ENCODE assay signal across 21 mouse cellular contexts in the genomic region with DNA sequence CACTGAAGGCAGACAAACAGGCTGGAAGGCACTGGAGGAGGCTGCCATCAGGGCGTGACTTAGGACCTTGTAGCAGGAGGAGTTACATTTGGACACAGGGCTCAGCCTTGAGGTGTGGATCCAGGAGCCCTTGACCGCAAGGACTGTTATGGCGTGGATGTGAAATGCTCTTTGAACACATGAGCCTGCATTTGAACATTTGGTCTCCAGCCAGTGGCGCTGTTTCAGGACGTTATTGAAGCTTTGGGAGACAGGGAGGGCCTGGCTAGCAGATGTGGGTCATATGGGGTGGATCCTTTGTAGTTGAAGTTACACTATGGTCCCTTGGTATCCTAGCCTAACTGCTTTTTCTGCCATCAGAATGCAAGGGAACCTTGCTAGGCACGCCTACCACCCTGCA.
A peak's percentile ranks its signal among the peaks of the same experiment; 100 is the strongest.
DNase-seq lines count a peak whose midpoint lies in the region; ATAC-seq and TF ChIP-seq lines count a peak whose summit lies in the region.
"Had no signal": no experiment of that assay in that cellular context is flagged by ENCODE, and none has a peak within 500 bp of the region (broad histone marks: within the 10 kb centered on the region; RNA-seq: fewer than 3 reads in every experiment).

No protein-coding gene starts in this region.

- no peak overlapping the region for H3K4me3 ChIP-seq in lung, embryonic 15.5 days
- no peak overlapping the region for H3K4me3 ChIP-seq in lung, postnatal 0 days (ENCODE audit: low read depth, low read length)
- H3K4me3 ChIP-seq: hindbrain, embryonic 15.5 days; megakaryocyte, embryonic 14.5 days; neural tube, embryonic 13.5 days; stomach, embryonic 15.5 days had no signal

- H3K4me2 ChIP-seq in lung, embryonic 15.5 days = no peak overlapping the region
- H3K4me2 ChIP-seq in lung, postnatal 0 days (replicated peaks; ENCODE audit: low read depth, low read length) = no peak overlapping the region
- H3K4me2 ChIP-seq: heart, embryonic 11.5 days; hindbrain, embryonic 15.5 days; neural tube, embryonic 13.5 days; stomach, embryonic 15.5 days had no signal

- H3K27ac ChIP-seq in lung, embryonic 15.5 days = 0 out of 2 replicates have a peak overlapping the region, but pooled peaks have one; percentile 3
- H3K27ac ChIP-seq in lung, postnatal 0 days (ENCODE audit: low read length) = no peak overlapping the region
- H3K27ac ChIP-seq: hindbrain, embryonic 15.5 days; neural tube, embryonic 13.5 days had no signal

- peak; percentile 36 for DNase-seq in gastrocnemius, postnatal 14 days
- no peak for DNase-seq in gastrocnemius, adult 8-10 months (ENCODE audit: low spot score in 2 of 2)
- no peak for DNase-seq in lung, postnatal 0 days (ENCODE audit: low spot score)
- DNase-seq in adrenal gland, postnatal 10 days = peak; percentile 46
- DNase-seq in adrenal gland, postnatal 36 days = peak; percentile 34 to 36
- no peak for DNase-seq in thymus, postnatal 25 days
- DNase-seq: cerebellum, adult 2 months; cerebellum, postnatal 36 days; heart, postnatal 36 days; kidney, adult 11 months; liver; midbrain, embryonic 14.5 days; right cerebral cortex, postnatal 25 days had no signal

- H3K4me1 ChIP-seq in lung, embryonic 15.5 days = peaks cover 10% of the 10 kb centered on the region; the same call in 1 of the 2 replicates
- peaks cover 3% of the 10 kb centered on the region; the same call in 1 of the 2 replicates for H3K4me1 ChIP-seq in lung, postnatal 0 days (ENCODE audit: insufficient read depth, low read depth, low read length)
- H3K4me1 ChIP-seq: hindbrain, embryonic 15.5 days; megakaryocyte, embryonic 14.5 days; neural tube, embryonic 13.5 days had no signal

- TF ChIP-seq EP300 in lung, postnatal 0 days (IDR thresholded peaks at IDR 0.05) = no peak

- no peaks in the 10 kb centered on the region for H3K36me3 ChIP-seq in lung, embryonic 15.5 days
- no peaks in the 10 kb centered on the region for H3K36me3 ChIP-seq in lung, postnatal 0 days (ENCODE audit: insufficient read depth, low read length)
- H3K36me3 ChIP-seq: hindbrain, embryonic 15.5 days; neural tube, embryonic 13.5 days; stomach, embryonic 15.5 days had no signal

- ATAC-seq in lung, embryonic 15.5 days (ENCODE audit: borderline replicate concordance, extremely low read depth, low FRiP score, low TSS enrichment) = no peak
- no peak for ATAC-seq in lung, postnatal 0 days
- ATAC-seq in megakaryocyte progenitor cell, adult 5-6 weeks (replicated peaks; ENCODE audit: poor library complexity) = no peak
- ATAC-seq: forebrain, embryonic 14.5 days had no signal

- no peak for TF ChIP-seq CTCF in lung, postnatal 0 days (IDR thresholded peaks at IDR 0.05)

- intact Hi-C loops in gastrocnemius, postnatal 14 days (cut with DNase I; ENCODE audit: low total_unique reads) = no loop called here

- 73% methylated on average over 6 of the region's 6 CpGs for WGBS in lung, embryonic 15.5 days
- 65% methylated on average over 6 of the region's 6 CpGs for WGBS in lung, postnatal 0 days

- H3K9ac ChIP-seq in lung, embryonic 15.5 days = no peak overlapping the region
- no peak overlapping the region for H3K9ac ChIP-seq in lung, postnatal 0 days (replicated peaks; ENCODE audit: low read depth)
- H3K9ac ChIP-seq: hindbrain, embryonic 15.5 days; neural tube, embryonic 13.5 days; stomach, embryonic 15.5 days had no signal

- no peaks in the 10 kb centered on the region for H3K27me3 ChIP-seq in lung, embryonic 15.5 days
- H3K27me3 ChIP-seq in lung, postnatal 0 days (replicated peaks; ENCODE audit: insufficient read depth, low read length) = no peaks in the 10 kb centered on the region
- H3K27me3 ChIP-seq: hindbrain, embryonic 15.5 days; neural tube, embryonic 13.5 days; stomach, embryonic 15.5 days had no signal

- no peaks in the 10 kb centered on the region for H3K9me3 ChIP-seq in lung, embryonic 15.5 days
- H3K9me3 ChIP-seq in lung, postnatal 0 days (ENCODE audit: low read length) = no peaks in the 10 kb centered on the region
- H3K9me3 ChIP-seq: hindbrain, embryonic 15.5 days; megakaryocyte, embryonic 14.5 days; neural tube, embryonic 13.5 days; stomach, embryonic 15.5 days had no signal

Comparison
In these comparisons a context has a peak if more than half of its experiments do, and no peak if none do; other contexts are left out.
1. DNase-seq: peak in gastrocnemius, postnatal 14 days (single experiment), adrenal gland, postnatal 10 days (single experiment) and adrenal gland, postnatal 36 days (2 of 2); none in gastrocnemius, adult 8-10 months (0 of 2), lung, postnatal 0 days (single experiment) and thymus, postnatal 25 days (single experiment).